Mouse (Mus musculus): ENCODE results near the gene Scamp2. TPM values are rescaled to one million over a fixed set of nuclear protein-coding genes. Genes with fewer than 3 reads are reported as not detected.
A peak's percentile ranks its signal among the peaks of the same experiment; 100 is the strongest.

Scamp2 gene
- total RNA-seq, 2 experiments from 2014 or later: 26.2 TPM

DNA sequence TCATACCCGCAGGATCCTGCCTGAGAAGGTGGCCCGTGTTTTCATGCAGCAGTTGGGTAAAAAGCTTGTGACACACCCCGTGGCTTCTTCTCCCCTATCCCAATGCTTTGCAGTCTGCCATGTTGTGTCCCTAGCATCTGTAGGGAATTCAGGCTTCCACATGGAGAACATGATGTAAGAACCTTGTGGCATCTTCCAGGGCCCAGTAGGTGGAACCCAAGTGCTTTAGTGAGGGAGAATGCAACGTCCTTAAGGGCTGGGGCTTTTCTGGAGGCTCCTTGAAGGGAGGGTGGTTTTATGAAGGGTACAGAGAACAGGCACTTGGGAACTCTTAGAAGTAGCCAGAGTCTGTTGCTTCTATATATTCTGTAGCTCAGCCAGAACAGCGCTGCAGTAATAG, 30.0 kb downstream of the Scamp2 start:
- no peak for DNase-seq (ENCODE audit: extremely low spot score in 1 of 2, low spot score in 1 of 2)

DNA sequence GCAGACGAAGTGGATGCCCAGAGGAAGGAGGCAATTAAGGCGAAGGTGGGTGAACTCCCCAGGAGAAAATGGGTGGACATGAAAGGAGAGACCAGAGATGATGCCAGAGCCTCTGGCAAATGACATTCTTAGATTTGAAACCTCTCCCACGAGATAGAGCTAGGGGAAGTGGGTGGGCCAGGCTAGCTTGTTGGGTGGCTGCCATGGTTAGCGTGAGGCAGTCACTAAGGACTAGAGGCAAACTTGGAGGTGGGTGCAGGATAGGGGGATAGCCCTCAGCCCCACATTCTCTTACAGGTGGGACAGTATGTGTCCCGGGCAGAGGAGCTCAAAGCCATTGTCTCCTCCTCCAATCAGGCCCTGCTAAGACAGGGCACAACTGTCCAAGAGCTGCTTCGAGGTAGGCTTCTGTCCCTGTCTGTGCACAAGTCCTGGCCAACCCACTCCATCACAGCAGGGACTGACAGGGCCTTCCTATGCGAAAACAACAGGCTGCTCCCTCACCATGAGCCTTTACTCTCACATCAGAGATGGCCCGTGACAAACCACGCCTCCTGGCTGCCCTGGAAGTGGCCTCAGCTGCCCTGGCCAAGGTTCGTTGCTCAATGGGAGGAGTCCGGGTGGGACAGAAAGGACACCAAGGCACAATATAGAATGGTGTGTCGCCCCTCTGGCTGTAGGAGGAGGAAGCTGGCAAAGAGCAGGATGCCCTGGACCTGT, 32.9 kb downstream of the Scamp2 start:
- DNase-seq (ENCODE audit: extremely low spot score in 1 of 2, low spot score in 1 of 2): no peak

DNA sequence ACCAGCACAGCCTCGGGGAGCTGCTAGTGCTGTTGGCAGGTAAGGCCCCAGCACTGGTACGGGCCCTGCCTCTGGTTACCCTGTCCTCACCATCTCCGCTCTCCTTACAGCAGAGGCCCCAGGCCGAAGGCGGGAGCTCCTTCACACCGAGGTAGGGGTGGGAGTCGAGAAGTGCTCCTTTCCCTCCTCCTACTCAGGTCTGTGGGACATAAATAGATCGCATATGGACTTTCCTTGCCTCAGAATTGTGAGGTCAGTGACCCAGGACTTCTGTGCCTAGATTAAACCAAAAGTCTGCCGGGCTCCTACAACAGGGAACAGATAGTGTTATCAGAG, 33.4 kb downstream of the Scamp2 start:
- no peak for DNase-seq (ENCODE audit: extremely low spot score in 1 of 2, low spot score in 1 of 2)

DNA sequence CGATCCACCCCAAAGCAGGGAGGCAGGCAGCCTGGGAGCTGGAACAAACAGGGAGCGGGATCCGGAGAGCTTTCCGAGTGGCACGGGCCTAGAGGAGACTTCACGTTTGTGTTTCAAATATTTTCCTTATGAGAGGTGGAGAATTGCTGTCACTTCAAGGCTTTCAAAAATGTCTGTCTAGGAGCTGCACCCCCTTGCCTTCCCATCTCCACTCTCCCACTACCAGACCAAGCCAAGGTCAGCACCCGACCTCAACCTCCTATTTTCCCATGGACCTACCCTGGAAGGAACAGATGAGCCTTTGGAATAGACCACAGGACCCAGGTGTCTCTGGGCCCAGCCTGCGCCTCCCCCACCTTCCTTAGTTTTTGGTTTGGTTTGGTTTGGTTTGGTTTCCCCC, 36.5 kb downstream of the Scamp2 start:
- DNase-seq (ENCODE audit: extremely low spot score in 1 of 2, low spot score in 1 of 2): no peak

DNA sequence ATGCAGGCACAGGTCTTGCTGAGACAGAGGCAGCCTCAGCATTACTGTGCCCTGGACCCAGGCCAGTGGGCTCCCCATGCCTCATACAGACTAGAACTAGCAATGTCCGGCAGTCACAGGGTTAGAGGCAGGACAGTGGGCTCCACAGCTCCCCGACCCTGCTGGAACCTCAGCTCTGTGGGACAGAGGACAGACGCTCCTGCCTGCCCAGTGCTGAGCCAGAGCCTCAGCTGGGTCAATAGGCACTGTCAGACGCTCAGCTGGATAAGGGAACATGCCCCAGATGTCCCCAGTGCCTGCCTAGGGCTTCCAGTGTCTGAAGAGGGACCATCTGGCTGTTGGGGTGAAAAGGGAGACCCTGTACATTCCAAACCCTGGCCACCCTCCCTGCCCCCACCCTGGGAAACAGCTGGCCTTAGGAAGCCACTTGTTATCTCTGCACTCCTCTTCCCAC, 37.2 kb downstream of the Scamp2 start:
- no peak for DNase-seq (ENCODE audit: extremely low spot score in 1 of 2, low spot score in 1 of 2)

DNA sequence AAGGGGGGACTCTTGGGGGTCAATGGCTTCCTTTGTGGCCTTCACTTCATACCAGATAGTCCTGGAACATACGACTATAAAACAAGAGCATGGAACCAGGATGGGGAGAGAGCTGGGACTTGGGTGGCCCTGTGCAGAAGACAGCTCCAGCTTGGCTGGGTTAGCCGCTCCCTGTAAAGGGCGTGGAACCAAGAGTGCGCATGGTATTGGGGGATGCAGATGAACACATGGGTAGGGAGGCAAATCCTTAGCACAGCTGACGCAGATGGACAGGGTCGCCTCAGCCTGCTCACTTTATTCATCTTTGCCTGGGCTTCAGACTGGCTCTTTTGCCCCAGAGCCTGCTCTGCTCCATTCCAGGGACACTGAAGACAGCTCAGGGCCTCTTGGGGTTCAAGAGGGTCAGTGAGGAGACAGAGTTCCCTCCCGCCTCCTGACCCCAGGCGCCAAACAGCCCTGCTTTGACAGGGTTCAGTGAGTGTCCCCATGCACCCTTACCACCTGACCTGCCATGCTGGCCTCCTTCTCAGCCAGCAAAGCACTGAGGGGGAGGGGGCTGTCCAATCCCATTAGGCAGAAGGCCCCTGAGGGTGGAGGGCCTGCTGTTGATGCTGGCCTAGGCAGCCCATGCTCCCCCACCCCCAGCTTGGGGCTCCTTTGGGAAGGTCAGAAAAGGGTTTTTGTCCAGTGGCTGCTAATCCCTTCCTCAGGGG, 38.3 kb downstream of the Scamp2 start:
- no peak for DNase-seq (ENCODE audit: extremely low spot score in 1 of 2, low spot score in 1 of 2)

DNA sequence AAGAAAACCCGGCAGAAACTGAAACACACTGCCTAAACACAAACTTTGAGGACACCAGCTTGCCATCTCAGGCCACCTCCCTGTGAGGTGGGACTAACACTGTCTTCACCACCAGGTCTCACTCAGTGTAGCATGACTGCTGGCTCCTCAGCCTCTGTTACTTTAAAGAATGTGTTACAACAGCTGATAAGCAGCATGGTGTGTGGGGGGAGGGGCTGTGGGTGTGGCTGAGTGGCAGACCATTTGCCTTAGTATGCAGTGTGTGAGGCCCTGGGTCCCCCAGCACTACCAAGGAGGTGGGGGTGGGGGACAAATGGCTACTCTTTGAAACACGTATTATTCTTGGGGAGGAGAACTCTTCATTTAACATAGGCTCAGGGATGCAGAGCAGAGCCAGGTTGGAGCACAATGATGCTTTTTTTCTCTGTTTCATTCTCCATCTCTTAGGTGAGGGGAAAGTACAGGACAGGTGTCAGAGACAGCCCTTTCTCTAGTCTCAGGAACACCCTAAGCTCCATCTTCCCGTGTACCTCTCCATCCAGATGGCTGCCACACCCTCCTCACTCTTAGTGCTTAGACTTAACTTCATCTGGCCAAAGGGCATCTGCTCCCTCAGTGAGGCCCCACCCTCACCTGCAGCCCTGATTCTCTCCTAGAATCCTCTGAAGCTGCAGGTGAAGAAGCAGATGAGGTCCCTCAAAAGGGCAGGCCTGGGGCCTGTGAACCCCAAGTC, 40.0 kb downstream of the Scamp2 start:
- DNase-seq (ENCODE audit: extremely low spot score in 1 of 2, low spot score in 1 of 2): no peak

DNA sequence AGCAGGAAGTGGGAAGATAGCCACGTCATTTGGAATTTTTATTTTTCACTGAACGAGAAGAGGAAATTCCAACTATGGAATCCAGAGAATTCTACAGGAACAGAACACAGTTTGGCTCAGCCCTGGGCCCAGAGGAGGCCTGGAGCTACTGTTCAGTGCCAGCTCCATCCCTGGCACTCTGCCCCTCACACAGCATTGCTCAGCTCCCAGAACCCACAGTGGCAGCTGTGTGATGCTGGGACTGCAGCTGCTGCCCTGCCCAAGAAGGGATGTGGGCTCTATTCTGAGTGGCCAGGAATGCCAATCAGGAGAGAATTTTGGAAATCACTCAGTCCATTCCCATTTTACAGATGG, 40.6 kb downstream of the Scamp2 start:
- DNase-seq (ENCODE audit: extremely low spot score in 1 of 2, low spot score in 1 of 2): peak in 1 of 2 experiments; percentile 55

DNA sequence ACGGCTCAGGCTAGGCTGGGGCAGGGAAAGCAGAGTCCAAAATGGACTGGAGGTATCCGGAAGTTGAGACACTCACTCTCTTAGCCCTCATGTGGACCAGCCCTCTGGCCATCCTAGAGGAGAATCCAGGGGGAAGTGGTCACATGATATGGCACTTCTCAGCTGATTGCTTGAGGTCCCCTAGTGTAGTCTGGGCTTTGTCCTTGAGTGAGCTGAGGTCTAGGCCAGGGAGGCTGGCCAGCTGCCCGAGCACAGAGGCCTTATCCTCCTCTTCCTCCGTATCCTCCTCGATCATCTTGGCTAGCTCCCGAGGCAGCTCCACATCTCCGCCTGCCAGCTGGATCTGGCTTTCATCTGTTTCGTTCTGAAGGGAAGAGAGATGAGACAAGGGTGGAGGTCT, 41.4 kb downstream of the Scamp2 start:
- DNase-seq (ENCODE audit: extremely low spot score in 1 of 2, low spot score in 1 of 2): no peak

DNA sequence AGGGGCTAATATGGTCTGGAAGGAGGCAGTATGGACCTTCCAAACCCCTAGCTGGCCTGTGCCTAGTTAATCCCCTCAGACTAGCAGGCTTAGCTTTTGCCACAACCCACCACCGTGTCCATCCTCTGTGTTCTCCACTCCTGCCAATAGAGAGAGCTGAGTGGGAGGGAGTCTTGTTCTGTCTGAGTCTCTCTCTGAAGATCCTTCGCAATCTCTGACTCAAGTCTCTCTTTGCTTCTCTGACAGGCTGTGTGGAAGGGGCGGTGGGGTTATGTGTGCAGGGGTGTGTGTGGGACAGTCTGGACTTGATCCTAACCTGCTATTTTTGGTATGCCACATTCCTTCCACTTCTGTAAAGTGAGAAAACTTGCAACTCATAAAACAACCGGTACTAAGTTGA, 44.1 kb downstream of the Scamp2 start:
- DNase-seq (ENCODE audit: extremely low spot score in 1 of 2, low spot score in 1 of 2): no peak

DNA sequence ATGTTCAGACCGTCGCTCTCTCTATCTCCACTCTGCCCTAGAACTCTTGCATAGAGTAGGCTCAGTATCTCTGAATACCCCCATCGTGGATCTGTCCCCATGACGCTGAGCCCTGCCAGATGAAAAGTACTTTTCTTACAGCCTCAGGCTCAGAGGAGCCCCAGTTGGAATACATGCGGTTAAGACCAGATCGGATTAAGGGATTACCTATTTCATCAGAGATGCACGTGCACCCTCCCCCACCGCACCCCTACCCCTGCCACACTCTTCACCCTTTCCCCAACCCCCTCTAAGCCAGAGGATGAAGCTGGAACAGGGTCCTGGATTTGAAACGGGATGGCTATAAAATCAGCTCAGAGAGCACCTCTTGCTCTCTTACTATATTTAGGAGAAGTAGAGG, 44.8 kb downstream of the Scamp2 start:
- no peak for DNase-seq (ENCODE audit: extremely low spot score in 1 of 2, low spot score in 1 of 2)

DNA sequence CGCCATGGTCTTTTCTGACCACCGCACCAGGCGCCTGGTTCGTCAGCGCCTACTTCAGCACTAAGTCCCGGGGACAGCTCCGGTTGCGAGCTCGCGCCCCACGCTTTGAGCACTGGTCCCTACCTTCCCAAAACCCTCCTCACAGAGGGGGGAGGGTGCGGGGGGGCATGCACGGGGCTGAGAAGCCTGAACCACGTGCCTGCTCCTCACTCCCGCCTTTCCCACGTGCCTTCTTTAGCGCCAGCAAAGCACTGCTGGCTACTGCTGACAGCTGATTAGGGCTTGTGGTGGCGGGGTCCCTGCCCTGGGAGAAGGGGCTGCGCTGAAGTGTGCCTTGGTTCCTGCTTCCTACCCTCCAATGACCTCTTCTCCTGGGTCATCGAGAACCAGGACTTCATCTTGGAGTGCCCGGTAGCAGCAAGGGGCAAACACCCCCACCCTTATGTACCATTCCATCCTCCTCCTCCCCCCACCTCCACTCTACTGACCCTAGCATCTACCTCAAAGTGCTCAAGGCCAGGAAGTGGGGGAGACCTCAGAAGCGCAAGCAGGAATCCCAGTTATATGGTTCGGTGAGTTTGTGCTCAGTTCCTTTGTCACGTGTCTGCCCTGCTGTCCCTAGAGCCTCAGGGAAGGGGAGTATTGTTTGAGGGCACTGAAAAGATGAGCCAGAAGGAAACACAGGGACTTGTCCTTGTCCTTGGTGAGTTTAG, 45.6 kb downstream of the Scamp2 start, which contains the start of gene Cplx3:
Gene Cplx3 (minus strand): TSS at position 143 of the 713 bp plus-strand sequence.
- DNase-seq (ENCODE audit: extremely low spot score in 1 of 2, low spot score in 1 of 2): no peak

DNA sequence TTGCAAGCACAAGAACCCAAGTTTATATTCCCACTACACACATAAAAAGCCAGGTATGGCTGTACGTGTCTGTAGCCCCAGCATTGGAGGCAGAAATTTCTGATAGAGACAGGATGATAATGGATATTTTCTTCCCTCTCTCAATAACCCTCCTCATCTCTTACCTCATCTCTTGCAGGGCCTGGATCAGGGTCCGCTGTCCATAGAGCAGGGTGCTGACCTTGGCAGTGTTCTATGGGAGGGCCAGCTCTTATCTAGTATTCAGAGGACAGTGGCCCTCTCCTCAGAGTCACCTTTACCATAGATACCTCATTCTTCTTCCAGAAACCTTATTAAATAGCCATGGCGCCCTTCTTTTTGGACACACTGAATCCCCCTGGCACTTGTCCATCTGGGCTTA, 49.1 kb downstream of the Scamp2 start:
- DNase-seq (ENCODE audit: extremely low spot score in 1 of 2, low spot score in 1 of 2): no peak

DNA sequence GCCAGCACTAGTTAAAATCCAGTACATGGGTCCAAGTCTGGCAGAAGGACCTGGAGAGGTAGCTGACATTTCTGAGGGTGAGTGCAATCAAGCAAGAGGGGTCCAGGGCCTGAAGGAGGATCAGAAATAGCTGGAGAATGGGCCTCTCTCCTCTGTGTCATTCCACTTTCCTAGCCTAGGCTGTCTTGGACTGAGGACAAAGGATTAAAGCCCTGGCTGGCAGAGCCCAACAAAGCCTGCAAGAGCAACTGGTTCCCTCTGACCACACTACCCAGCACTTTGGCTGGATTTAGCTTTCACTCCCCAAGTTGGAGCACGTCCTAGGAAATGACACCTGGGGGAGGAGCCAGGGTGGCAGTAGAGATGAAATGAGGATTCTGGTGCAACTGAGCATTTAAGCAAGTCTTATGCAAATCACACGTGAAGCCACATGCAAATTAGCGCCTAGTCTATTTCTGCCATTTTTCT, 49.6 kb downstream of the Scamp2 start:
- no peak for DNase-seq (ENCODE audit: extremely low spot score in 1 of 2, low spot score in 1 of 2)

DNA sequence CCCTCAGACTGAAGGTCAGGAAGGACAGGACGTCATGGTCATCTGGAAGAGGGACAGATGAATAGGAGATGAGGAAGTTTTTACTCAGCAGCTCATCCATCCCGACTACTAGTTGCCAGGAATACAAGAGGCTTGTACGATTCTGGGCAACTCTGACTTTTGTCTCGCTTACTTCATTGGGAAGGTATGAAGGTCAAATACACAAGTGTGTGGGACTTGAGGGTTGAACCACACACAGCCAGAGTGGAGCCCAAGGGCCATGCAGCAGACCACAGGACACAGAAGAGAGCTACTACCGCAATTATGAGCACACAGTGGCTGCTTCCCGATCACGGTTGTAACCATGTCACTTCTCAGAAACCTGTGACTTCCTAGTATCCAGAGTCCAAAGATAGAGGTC, 51.8 kb downstream of the Scamp2 start:
- no peak for DNase-seq (ENCODE audit: extremely low spot score in 1 of 2, low spot score in 1 of 2)

DNA sequence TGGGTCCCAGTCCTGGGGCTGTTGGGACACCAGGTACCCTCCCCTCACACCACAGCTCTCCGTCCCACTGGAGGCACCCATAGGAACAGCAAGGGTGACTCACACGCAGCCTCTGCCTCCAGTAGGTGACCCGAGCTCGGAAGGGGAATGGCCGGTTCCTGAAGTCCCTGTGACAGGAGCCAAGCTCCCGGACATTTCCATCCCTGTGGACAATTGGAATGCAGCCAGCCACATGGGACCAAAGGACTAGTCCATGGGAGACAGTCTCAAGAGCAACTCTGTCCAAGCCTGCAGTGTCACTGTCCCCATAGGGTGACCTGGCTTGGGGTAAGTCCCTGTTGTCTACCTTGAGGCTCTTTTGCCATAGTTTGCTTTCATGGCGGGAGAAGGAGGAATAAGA, 53.2 kb downstream of the Scamp2 start:
- DNase-seq (ENCODE audit: extremely low spot score in 1 of 2, low spot score in 1 of 2): no peak

DNA sequence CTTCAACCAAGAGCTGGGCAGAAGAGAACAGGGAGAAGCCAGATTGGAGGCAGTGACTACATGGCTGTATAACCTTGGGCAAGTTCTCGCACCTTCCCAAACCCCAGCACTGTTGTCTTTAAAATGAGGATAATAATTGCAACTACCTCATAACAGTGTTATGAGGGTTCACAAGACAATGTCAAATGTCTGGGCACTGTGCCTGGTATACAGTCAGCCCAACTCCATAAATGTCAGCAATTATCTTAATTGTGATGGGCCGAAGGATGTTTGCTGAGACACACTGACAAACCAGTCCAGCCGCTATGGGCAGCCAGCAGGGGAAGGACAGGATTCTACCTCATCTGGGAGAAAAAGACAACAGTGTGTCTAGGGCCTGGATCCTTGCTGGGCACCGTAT, 54.0 kb downstream of the Scamp2 start:
- DNase-seq (ENCODE audit: extremely low spot score in 1 of 2, low spot score in 1 of 2): no peak

DNA sequence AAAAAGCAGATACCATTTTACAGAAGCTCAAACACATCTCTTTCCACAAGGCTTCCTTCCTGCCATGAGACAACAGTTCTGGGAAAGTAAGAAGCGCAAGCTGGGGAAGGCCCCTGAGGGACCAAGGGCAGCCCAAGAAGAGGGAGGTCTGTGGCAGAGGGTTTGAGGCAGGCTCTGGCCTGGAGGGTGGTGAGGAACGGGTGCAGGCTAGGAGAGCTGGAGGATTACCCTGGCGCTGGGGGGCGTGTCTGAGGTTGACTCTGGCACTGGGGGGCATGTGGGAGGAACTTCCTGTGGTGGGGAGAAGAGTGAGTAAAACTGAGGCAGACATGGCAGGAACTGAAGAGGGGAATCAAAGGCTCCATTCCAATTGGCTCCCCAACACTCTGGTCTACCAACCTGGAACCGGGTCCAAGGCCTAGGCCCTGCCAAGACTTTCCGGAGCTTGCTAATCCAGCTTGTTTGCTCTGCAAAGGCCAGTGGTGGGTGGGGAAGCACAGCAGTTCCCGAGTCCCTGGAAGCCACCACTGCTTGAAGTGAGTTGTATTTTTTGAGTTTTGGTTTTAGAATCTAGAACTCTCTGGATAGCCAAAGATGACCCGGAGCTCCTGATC, 56.9 kb downstream of the Scamp2 start:
- no peak for DNase-seq (ENCODE audit: extremely low spot score in 1 of 2, low spot score in 1 of 2)

DNA sequence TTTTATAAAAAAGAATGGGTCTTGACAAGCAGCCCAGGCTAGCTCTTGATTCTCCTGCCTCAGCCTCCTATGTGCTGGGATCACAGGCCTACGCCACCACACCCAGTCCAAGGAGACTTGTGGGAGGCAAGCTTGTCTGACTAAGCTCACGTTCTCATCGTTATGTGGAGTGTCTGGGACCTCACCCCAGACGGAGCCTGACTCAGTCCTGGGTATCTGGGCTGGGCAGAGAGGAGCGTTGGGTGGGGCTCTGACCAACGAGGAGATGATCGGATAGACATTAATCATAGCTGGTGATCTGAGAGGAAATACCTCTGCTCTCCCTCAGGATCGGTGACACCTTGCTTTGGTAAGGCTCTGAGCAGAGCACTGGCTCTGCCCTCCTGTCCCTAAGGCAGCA, 58.1 kb downstream of the Scamp2 start:
- DNase-seq (ENCODE audit: extremely low spot score in 1 of 2, low spot score in 1 of 2): no peak

DNA sequence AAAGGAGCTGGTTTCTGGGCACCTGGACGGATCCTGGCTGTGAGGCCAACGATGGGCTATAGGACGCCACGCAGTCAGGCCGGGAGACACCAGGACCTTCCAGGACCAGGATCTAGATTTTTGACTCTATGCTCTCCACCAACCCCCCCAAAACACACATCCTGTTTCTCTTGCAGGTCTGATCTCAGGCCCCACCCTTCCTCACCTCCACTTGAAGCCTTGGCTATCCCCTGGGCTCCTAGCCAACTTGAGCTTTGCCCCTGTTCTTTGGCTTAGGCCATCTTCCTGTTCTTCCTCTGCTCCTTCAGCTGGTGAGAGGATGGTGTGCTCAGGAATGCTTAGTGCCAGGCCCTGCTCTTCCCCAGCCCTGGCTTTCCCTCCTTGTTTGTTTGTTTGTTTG, 59.9 kb downstream of the Scamp2 start, which contains the start of gene Lman1l:
Gene Lman1l (minus strand): TSS at position 101 of the 400 bp plus-strand sequence.
- no peak for DNase-seq (ENCODE audit: extremely low spot score in 1 of 2, low spot score in 1 of 2)
